Mouse (Mus musculus): ENCODE data around the gene Rgma. TPM values are rescaled to one million over a fixed set of nuclear protein-coding genes. Genes with fewer than 3 reads are reported as not detected.

Gene Rgma
- polyA plus RNA-seq, 1 experiment from 2014 or later = 4.8 TPM

- peak; percentile 72 for DNase-seq (ENCODE audit: low spot score)
These were observed 14.6 kb downstream of the Rgma start for GRCm38 (mm10) chr7:73389871-73390294.

GRCm38 (mm10) chr7:73390426-73391001, 15.2 kb downstream of the Rgma start:
- no peaks in the 10 kb centered on the region for H3K27me3 ChIP-seq (replicated peaks; ENCODE audit: insufficient read depth, low read length)

More at GRCm38 (mm10) chr7:73389871-73390294, 14.6 kb downstream of the Rgma start:
- peak; percentile 54 for ATAC-seq
- H3K4me1 ChIP-seq (ENCODE audit: insufficient read depth, low read depth, low read length) = peaks cover 7% of the 10 kb centered on the region
- no peak overlapping the region for H3K9ac ChIP-seq (replicated peaks; ENCODE audit: low read depth)
- H3K27ac ChIP-seq (ENCODE audit: low read length) = peak overlapping the region; percentile 74; the same call in 1 of the 2 replicates
- no peaks in the 10 kb centered on the region for H3K27me3 ChIP-seq (replicated peaks; ENCODE audit: insufficient read depth, low read length)
- H3K36me3 ChIP-seq (ENCODE audit: insufficient read depth, low read length) = no peaks in the 10 kb centered on the region
- H3K4me2 ChIP-seq (replicated peaks; ENCODE audit: low read depth, low read length) = peak overlapping the region; percentile 94
- H3K9me3 ChIP-seq (ENCODE audit: low read length) = no peaks in the 10 kb centered on the region
- peak overlapping the region; percentile 67; the same call in 1 of the 2 replicates for H3K4me3 ChIP-seq (ENCODE audit: low read depth, low read length)
- no peak for TF ChIP-seq CTCF (IDR thresholded peaks at IDR 0.05)
- no peak for TF ChIP-seq EP300 (IDR thresholded peaks at IDR 0.05)
- 5% methylated on average over 15 of the region's 15 CpGs for WGBS

GRCm38 (mm10) chr7:73391002-73391517, 15.8 kb downstream of the Rgma start:
- DNase-seq (ENCODE audit: low spot score) (peak; percentile 94), ATAC-seq (peak; percentile 90)
- WGBS = 2% methylated on average over 21 of the region's 42 CpGs
- Histone ChIP-seq H3K4me1 (ENCODE audit: insufficient read depth, low read depth, low read length) (peaks cover 7% of the 10 kb centered on the region), H3K4me2 (replicated peaks; ENCODE audit: low read depth, low read length) (peak overlapping the region; percentile 94), H3K27me3 (replicated peaks; ENCODE audit: insufficient read depth, low read length) (no peaks in the 10 kb centered on the region), H3K9ac (replicated peaks; ENCODE audit: low read depth) (peak overlapping the region; percentile 72), H3K4me3 (ENCODE audit: low read depth, low read length) (peak overlapping the region; percentile 67), H3K9me3 (ENCODE audit: low read length) (no peaks in the 10 kb centered on the region), H3K27ac (ENCODE audit: low read length) (peak overlapping the region; percentile 75), H3K36me3 (ENCODE audit: insufficient read depth, low read length) (no peaks in the 10 kb centered on the region)
- TF ChIP-seq EP300 (IDR thresholded peaks at IDR 0.05) (no peak), CTCF (IDR thresholded peaks at IDR 0.05) (no peak)

More at GRCm38 (mm10) chr7:73390426-73391001, 15.2 kb downstream of the Rgma start:
- Histone ChIP-seq H3K36me3 (ENCODE audit: insufficient read depth, low read length) (no peaks in the 10 kb centered on the region), H3K9me3 (ENCODE audit: low read length) (no peaks in the 10 kb centered on the region), H3K4me1 (ENCODE audit: insufficient read depth, low read depth, low read length) (peaks cover 7% of the 10 kb centered on the region), H3K4me2 (replicated peaks; ENCODE audit: low read depth, low read length) (peak overlapping the region; percentile 94), H3K9ac (replicated peaks; ENCODE audit: low read depth) (no peak overlapping the region), H3K27ac (ENCODE audit: low read length) (peak overlapping the region; percentile 74; the same call in 1 of the 2 replicates), H3K4me3 (ENCODE audit: low read depth, low read length) (peak overlapping the region; percentile 67)
- 6% methylated on average over 18 of the region's 18 CpGs for WGBS
- ATAC-seq (0 out of 2 replicates have a peak, but pooled peaks have one; percentile 7), DNase-seq (ENCODE audit: low spot score) (peak; percentile 33)
- TF ChIP-seq CTCF (IDR thresholded peaks at IDR 0.05) = no peak
- no peak for TF ChIP-seq EP300 (IDR thresholded peaks at IDR 0.05)

GRCm38 (mm10) chr7:73391518-73392321, 16.4 kb downstream of the Rgma start:
- under 1% methylated on average over 39 of the region's 39 CpGs for WGBS
- Histone ChIP-seq H3K4me2 (replicated peaks; ENCODE audit: low read depth, low read length) (peak overlapping the region; percentile 94), H3K4me3 (ENCODE audit: low read depth, low read length) (peak overlapping the region; percentile 67), H3K9me3 (ENCODE audit: low read length) (no peaks in the 10 kb centered on the region), H3K27ac (ENCODE audit: low read length) (peak overlapping the region; percentile 75), H3K36me3 (ENCODE audit: insufficient read depth, low read length) (no peaks in the 10 kb centered on the region), H3K4me1 (ENCODE audit: insufficient read depth, low read depth, low read length) (peaks cover 7% of the 10 kb centered on the region), H3K27me3 (replicated peaks; ENCODE audit: insufficient read depth, low read length) (no peaks in the 10 kb centered on the region), H3K9ac (replicated peaks; ENCODE audit: low read depth) (peak overlapping the region; percentile 72)
- DNase-seq (ENCODE audit: low spot score) (peak; percentile 70), ATAC-seq (peak; percentile 22)
- no peak for TF ChIP-seq CTCF (IDR thresholded peaks at IDR 0.05)
- TF ChIP-seq EP300 (IDR thresholded peaks at IDR 0.05) = peak; percentile 50

GRCm38 (mm10) chr7:73392359-73392758, 17.1 kb downstream of the Rgma start:
- no peaks in the 10 kb centered on the region for H3K27me3 ChIP-seq (replicated peaks; ENCODE audit: insufficient read depth, low read length)
- peak overlapping the region; percentile 94 for H3K4me2 ChIP-seq (replicated peaks; ENCODE audit: low read depth, low read length)
- DNase-seq (ENCODE audit: low spot score) (peak; percentile 50), ATAC-seq (no peak)
- H3K9me3 ChIP-seq (ENCODE audit: low read length) = no peaks in the 10 kb centered on the region
- TF ChIP-seq EP300 (IDR thresholded peaks at IDR 0.05) (no peak; the same call in 1 of the 2 replicates), CTCF (IDR thresholded peaks at IDR 0.05) (no peak)
- peak overlapping the region; percentile 67 for H3K4me3 ChIP-seq (ENCODE audit: low read depth, low read length)
- peaks cover 7% of the 10 kb centered on the region for H3K4me1 ChIP-seq (ENCODE audit: insufficient read depth, low read depth, low read length)
- peak overlapping the region; percentile 75 for H3K27ac ChIP-seq (ENCODE audit: low read length)
- H3K9ac ChIP-seq (replicated peaks; ENCODE audit: low read depth) = peak overlapping the region; percentile 72
- WGBS = 1% methylated on average over 9 of the region's 9 CpGs
- no peaks in the 10 kb centered on the region for H3K36me3 ChIP-seq (ENCODE audit: insufficient read depth, low read length)
